Mouse (Mus musculus) frontal cortex, postnatal 14 days (tissue): Measurements from ENCODE around the gene Synpo2.

Source experiments
- DNase-seq, 2 experiments: peaks; one replicate each; pipeline ENCODE4 v3.0.0; 2022; ENCODE audit warnings: low spot score in 2 of 2

Gene Synpo2

DNA sequence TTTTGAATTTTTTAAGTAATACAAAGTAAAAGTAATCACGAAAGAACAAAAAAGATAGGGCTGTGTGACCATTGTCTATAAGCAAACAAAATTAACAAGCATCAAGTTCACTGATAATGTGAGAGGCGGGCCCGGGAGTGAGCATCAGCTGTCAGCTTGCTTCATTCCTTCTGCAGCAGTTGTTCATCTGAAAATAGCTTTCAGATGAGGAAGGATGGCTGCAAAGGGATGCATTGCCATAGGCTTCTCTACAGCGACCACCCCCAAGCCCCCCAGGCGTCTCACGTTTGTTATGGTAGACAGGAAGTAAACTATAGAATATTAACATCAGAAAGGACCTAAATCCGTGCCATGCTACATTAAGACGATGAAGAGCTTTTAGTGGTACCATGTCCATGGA lies 202.1 kb downstream of the Synpo2 start:
- DNase-seq = no peak
